Mouse (Mus musculus) right cerebral cortex, postnatal 14 days (tissue): ENCODE data around the gene Zfp692.
"Not testable (repeated sequence)": the region's sequence is repeated elsewhere in the genome, so short reads cannot be mapped to it uniquely, and the experiment has no call there.

Experiments used
- DNase-seq: peaks from one replicate; pipeline ENCODE4 v3.0.0; 2022

The Zfp692 gene

DNA sequence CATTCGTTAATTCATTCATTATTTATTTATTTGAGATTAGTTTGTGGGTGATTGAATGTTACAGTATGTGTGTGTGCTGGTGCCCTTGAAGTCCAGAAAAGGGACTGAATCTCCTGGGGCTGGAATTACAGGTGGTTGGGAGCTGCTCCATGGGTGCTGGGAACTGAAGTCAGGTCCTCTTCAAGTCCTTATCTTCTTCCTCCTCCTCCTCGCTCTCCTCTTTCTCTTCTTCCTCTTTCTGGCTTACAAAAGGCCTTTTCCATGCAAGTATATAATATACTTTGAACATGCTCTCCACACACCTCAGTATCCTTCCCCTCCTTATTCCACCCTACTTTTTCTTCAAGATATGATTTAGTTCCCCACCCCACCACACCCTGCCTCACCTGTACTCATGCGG lies 50.2 kb downstream of the Zfp692 start:
- DNase-seq, result no peak

DNA sequence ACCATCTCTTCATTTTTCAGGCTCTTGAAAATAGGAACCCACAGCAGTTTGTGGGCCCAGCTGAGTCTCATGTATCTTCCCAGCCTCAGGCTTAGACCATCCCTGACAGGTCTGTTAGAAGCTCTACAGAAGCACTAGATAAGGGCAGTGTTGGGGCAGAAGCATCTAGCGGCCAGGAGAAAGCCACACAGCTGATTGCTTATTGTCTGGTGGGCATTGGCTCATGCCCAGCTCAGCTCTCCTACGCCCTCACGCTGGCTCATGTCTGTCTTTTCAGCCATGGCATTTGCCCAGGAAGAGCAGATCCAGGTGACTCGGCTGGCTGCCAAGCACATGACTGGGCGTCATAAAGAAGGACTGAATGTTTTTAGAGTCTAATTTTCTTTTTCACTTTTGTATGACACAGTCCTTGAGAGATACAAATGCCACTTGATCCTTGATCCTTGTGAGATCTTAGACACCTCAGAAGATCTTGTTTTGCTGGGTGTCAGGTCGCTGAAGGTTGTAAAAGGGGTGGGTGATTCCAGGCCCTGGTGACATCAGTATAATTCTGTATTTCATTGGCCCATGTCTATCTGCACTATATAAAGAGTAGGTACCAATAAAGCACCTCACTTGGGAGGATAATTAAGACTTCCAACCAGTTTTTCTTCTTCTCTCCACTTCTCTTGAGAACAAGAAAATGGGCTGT lies 51.1 kb downstream of the Zfp692 start:
- DNase-seq, result no peak

DNA sequence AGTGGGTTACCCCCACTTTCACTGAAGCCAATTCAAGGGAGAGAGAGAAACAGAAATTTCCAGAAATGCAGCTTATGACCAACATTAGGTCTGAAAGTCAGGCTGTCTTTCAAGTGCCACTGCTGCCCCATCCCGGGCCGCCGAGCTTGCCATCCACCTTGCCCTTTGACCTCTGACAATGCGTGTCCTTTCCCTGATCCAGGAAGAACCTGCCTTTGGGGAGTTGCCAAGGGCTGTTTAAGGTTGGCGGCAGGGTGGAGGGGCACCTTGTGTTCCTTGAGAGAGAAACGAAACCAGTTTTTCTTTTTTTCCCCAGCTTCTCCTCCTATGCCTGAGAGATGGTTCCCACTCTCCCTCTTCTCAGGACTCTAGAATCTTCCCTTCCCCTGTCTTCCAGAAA lies 55.7 kb downstream of the Zfp692 start:
- not testable (repeated sequence) for DNase-seq
